Mouse (Mus musculus): ENCODE results near the gene Sat2. TPM values are rescaled to one million over a fixed set of nuclear protein-coding genes. Genes with fewer than 3 reads are reported as not detected.

Sat2 gene
- polyA plus RNA-seq, 1 experiment from 2014 or later = 24.1 TPM

GRCm38 (mm10) chr11:69665457-69665960, 43.7 kb downstream of the Sat2 start:
- H3K36me3 ChIP-seq = peaks cover 67% of the 10 kb centered on the region
- no peak overlapping the region for H3K4me3 ChIP-seq
- 0 out of 2 replicates have a peak overlapping the region, but pooled peaks have one; percentile 25 for H3K4me2 ChIP-seq (replicated peaks)
- H3K9ac ChIP-seq = no peak overlapping the region
- H3K9me3 ChIP-seq = no peaks in the 10 kb centered on the region
- no peaks in the 10 kb centered on the region for H3K27me3 ChIP-seq
- no peak overlapping the region for H3K27ac ChIP-seq
- ATAC-seq (ENCODE audit: low FRiP score, low read depth) = no peak
- WGBS = 70% methylated on average over 9 of the region's 9 CpGs
- H3K4me1 ChIP-seq = peaks cover 29% of the 10 kb centered on the region

GRCm38 (mm10) chr11:69665961-69666664, 44.3 kb downstream of the Sat2 start, which contains the start of gene Cd68:
Gene Cd68, minus strand, starts transcription at chr11:69666153.
- H3K4me2 ChIP-seq (replicated peaks) = 0 out of 2 replicates have a peak within 1 kb of the TSS, but pooled peaks have one; percentile 25
- H3K9ac ChIP-seq = no peak within 1 kb of the TSS
- H3K27ac ChIP-seq = no peak within 1 kb of the TSS
- H3K27me3 ChIP-seq = no peaks in the 10 kb centered on the region
- peaks cover 32% of the 10 kb centered on the region for H3K4me1 ChIP-seq
- ATAC-seq (ENCODE audit: low FRiP score, low read depth) = no peak
- 24% methylated on average over 7 of the region's 7 CpGs for WGBS
- H3K36me3 ChIP-seq = peaks cover 71% of the 10 kb centered on the region
- no peak within 1 kb of the TSS for H3K4me3 ChIP-seq
- no peaks in the 10 kb centered on the region for H3K9me3 ChIP-seq

DNA sequence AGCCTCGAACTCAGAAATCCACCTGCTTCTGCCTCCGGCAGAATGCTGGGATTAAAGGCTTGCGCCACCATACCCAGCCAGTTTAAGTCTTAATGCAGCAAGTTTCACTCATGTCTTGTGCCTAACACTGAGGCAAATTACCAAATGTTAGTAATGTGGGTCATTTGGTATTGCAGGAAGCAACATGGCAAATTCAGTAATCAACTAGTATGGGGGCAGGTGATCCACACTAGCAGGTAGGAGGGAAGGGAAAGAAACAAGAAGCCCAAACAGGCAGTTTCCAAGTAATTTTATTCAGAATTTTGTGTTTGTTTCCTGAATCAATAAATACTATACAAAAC, 44.8 kb downstream of the Sat2 start:
- H3K36me3 ChIP-seq = peaks cover 71% of the 10 kb centered on the region
- H3K27me3 ChIP-seq = no peaks in the 10 kb centered on the region
- H3K4me3 ChIP-seq = no peak overlapping the region
- WGBS = 84% methylated on average over 3 of the region's 3 CpGs
- H3K4me1 ChIP-seq = peaks cover 27% of the 10 kb centered on the region
- H3K4me2 ChIP-seq (replicated peaks) = no peak overlapping the region
- no peak overlapping the region for H3K9ac ChIP-seq
- no peak overlapping the region for H3K27ac ChIP-seq
- no peaks in the 10 kb centered on the region for H3K9me3 ChIP-seq
- ATAC-seq (ENCODE audit: low FRiP score, low read depth) = no peak

- Histone ChIP-seq H3K9ac (peak overlapping the region; percentile 100), H3K36me3 (peaks cover 75% of the 10 kb centered on the region), H3K4me2 (replicated peaks) (peak overlapping the region; percentile 99), H3K27ac (peak overlapping the region; percentile 97), H3K27me3 (no peaks in the 10 kb centered on the region), H3K4me3 (peak overlapping the region; percentile 100), H3K4me1 (peaks cover 28% of the 10 kb centered on the region), H3K9me3 (no peaks in the 10 kb centered on the region)
- ATAC-seq (ENCODE audit: low FRiP score, low read depth) = peak; percentile 66
- WGBS = under 1% methylated on average over 47 of the region's 61 CpGs
These were observed 49.2 kb downstream of the Sat2 start for GRCm38 (mm10) chr11:69670786-69671725.

DNA sequence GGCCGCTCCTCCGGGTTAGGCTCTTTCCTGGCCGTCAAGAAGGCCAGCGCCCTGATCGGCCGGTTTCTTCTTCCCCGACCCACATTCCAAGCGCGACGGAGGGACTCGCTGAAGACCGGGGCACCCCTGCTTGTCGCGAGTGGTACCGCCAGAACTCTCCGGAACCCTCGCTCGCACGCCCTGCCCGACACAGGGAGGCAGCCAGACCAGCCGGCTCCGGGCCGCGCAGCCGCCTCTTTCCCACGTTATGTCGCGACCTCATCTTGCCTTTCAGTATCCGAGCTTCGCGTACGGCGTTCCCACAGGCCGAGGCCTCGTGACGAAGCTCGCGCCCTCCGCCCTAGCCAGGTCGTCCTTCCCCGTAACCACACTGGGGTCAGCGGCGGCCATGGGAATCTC, 49.9 kb downstream of the Sat2 start:
- H3K36me3 ChIP-seq = peaks cover 75% of the 10 kb centered on the region
- under 1% methylated on average over 43 of the region's 43 CpGs for WGBS

GRCm38 (mm10) chr11:69672211-69672706, 50.4 kb downstream of the Sat2 start, which contains the start of gene Eif4a1:
Gene Eif4a1, minus strand, starts transcription at chr11:69672423.
- H3K4me3 ChIP-seq = peak within 1 kb of the TSS; percentile 100
- H3K4me2 ChIP-seq (replicated peaks) = peak within 1 kb of the TSS; percentile 99
- no peaks in the 10 kb centered on the region for H3K9me3 ChIP-seq
- peaks cover 28% of the 10 kb centered on the region for H3K4me1 ChIP-seq
- peak within 1 kb of the TSS; percentile 100 for H3K9ac ChIP-seq
- ATAC-seq (ENCODE audit: low FRiP score, low read depth) = peak; percentile 98
- H3K36me3 ChIP-seq = peaks cover 75% of the 10 kb centered on the region
- peak within 1 kb of the TSS; percentile 97 for H3K27ac ChIP-seq
- H3K27me3 ChIP-seq = no peaks in the 10 kb centered on the region
- WGBS = under 1% methylated on average over 36 of the region's 36 CpGs

More for the DNA sequence above, 49.9 kb downstream of the Sat2 start:
- H3K4me3 ChIP-seq = peak overlapping the region; percentile 100
- no peaks in the 10 kb centered on the region for H3K27me3 ChIP-seq
- H3K9me3 ChIP-seq = no peaks in the 10 kb centered on the region
- 0 out of 2 replicates have a peak, but pooled peaks have one; percentile 10 for ATAC-seq (ENCODE audit: low FRiP score, low read depth)
- H3K4me2 ChIP-seq (replicated peaks) = peak overlapping the region; percentile 99
- peaks cover 28% of the 10 kb centered on the region for H3K4me1 ChIP-seq
- peak overlapping the region; percentile 97 for H3K27ac ChIP-seq
- H3K9ac ChIP-seq = peak overlapping the region; percentile 100

MicroRNAs within 50 kb of the gene (microRNA counts, 519-probe panel; counts per million panel counts)
- microRNA mmu-miR-1934 = not detected
- microRNA mmu-miR-467f = 2,875 counts per million, percentile 46 among the panel's probes with 10 or more counts

Small RNA genes within 50 kb of the gene (microRNA-seq; reads per million reads assigned to microRNA genes)
- gene Mir1934 (3.0 reads per million, percentile 12 among the genes with 10 or more reads in this experiment), gene Mir467f (not detected)

Other genes starting within 250 kb of the Sat2 start
- 127 and 137 TPM in 2 replicates for gene Naa38, start 226.5 kb upstream of the Sat2 start, polyA plus RNA-seq (2015; fragmentation: Nextera tagmentation; extraction: Ambion mirVana)
- gene Cyb5d1, start 226.4 kb upstream of the Sat2 start, polyA plus RNA-seq (2015; fragmentation: Nextera tagmentation; extraction: Ambion mirVana) = 35.6 and 38.1 TPM in 2 replicates
- gene Tmem88, start 223.8 kb upstream of the Sat2 start, polyA plus RNA-seq (2015; fragmentation: Nextera tagmentation; extraction: Ambion mirVana) = 24.0 and 25.6 TPM in 2 replicates
- 47.3 and 49.3 TPM in 2 replicates for gene Kdm6b, start 208.3 kb upstream of the Sat2 start, polyA plus RNA-seq (2015; fragmentation: Nextera tagmentation; extraction: Ambion mirVana)
- gene Dnah2, start 72.9 kb upstream of the Sat2 start, polyA plus RNA-seq (2015; fragmentation: Nextera tagmentation; extraction: Ambion mirVana) = 2.2 and 2.4 TPM in 2 replicates
- gene Efnb3, start 61.8 kb upstream of the Sat2 start, polyA plus RNA-seq (2015; fragmentation: Nextera tagmentation; extraction: Ambion mirVana) = 45.8 and 47.6 TPM in 2 replicates
- gene Wrap53, start 41.8 kb upstream of the Sat2 start, polyA plus RNA-seq (2015; fragmentation: Nextera tagmentation; extraction: Ambion mirVana) = 28.3 and 31.0 TPM in 2 replicates
- 158 and 161 TPM in 2 replicates for gene Trp53, start 41.7 kb upstream of the Sat2 start, polyA plus RNA-seq (2015; fragmentation: Nextera tagmentation; extraction: Ambion mirVana)
- 5.7 and 6.0 TPM in 2 replicates for gene Atp1b2, start 16.1 kb upstream of the Sat2 start, polyA plus RNA-seq (2015; fragmentation: Nextera tagmentation; extraction: Ambion mirVana)
- 0.22 TPM in 1 of 2 replicates, not detected in the other for gene Shbg, start 4.1 kb upstream of the Sat2 start, polyA plus RNA-seq (2015; fragmentation: Nextera tagmentation; extraction: Ambion mirVana)
- gene Fxr2, start 11.0 kb downstream of the Sat2 start, polyA plus RNA-seq (2015; fragmentation: Nextera tagmentation; extraction: Ambion mirVana) = 37.3 and 38.0 TPM in 2 replicates
- gene Sox15, start 33.3 kb downstream of the Sat2 start, polyA plus RNA-seq (2015; fragmentation: Nextera tagmentation; extraction: Ambion mirVana) = 0.57 and 0.69 TPM in 2 replicates
- 59.3 and 66.8 TPM in 2 replicates for gene Mpdu1, start 40.6 kb downstream of the Sat2 start, polyA plus RNA-seq (2015; fragmentation: Nextera tagmentation; extraction: Ambion mirVana)
- gene Cd68, start 44.1 kb downstream of the Sat2 start, polyA plus RNA-seq (2015; fragmentation: Nextera tagmentation; extraction: Ambion mirVana) = 12.0 and 14.8 TPM in 2 replicates
- 560 and 570 TPM in 2 replicates for gene Eif4a1, start 50.4 kb downstream of the Sat2 start, polyA plus RNA-seq (2015; fragmentation: Nextera tagmentation; extraction: Ambion mirVana)
- 123 and 125 TPM in 2 replicates for gene Senp3, start 60.1 kb downstream of the Sat2 start, polyA plus RNA-seq (2015; fragmentation: Nextera tagmentation; extraction: Ambion mirVana)
- gene Tnfsf13, start 63.8 kb downstream of the Sat2 start, polyA plus RNA-seq (2015; fragmentation: Nextera tagmentation; extraction: Ambion mirVana) = 0.33 TPM in 1 of 2 replicates, not detected in the other
- 5.9 and 8.0 TPM in 2 replicates for gene Tnfsf12, start 73.8 kb downstream of the Sat2 start, polyA plus RNA-seq (2015; fragmentation: Nextera tagmentation; extraction: Ambion mirVana)
- 3.7 and 4.4 TPM in 2 replicates for gene Tnfsfm13, start 74.1 kb downstream of the Sat2 start, polyA plus RNA-seq (2015; fragmentation: Nextera tagmentation; extraction: Ambion mirVana)
- 27.2 and 28.5 TPM in 2 replicates for gene Polr2a, start 136.6 kb downstream of the Sat2 start, polyA plus RNA-seq (2015; fragmentation: Nextera tagmentation; extraction: Ambion mirVana)
- not detected in 2 replicates for gene Slc35g3, start 139.9 kb downstream of the Sat2 start, polyA plus RNA-seq (2015; fragmentation: Nextera tagmentation; extraction: Ambion mirVana)
- 3.2 and 3.4 TPM in 2 replicates for gene Zbtb4, start 143.9 kb downstream of the Sat2 start, polyA plus RNA-seq (2015; fragmentation: Nextera tagmentation; extraction: Ambion mirVana)
- gene Chrnb1, start 173.9 kb downstream of the Sat2 start, polyA plus RNA-seq (2015; fragmentation: Nextera tagmentation; extraction: Ambion mirVana) = 23.6 and 27.7 TPM in 2 replicates
- gene Fgf11, start 179.8 kb downstream of the Sat2 start, polyA plus RNA-seq (2015; fragmentation: Nextera tagmentation; extraction: Ambion mirVana) = 2.8 and 2.9 TPM in 2 replicates
- 2.5 and 2.6 TPM in 2 replicates for gene Tmem102, start 183.6 kb downstream of the Sat2 start, polyA plus RNA-seq (2015; fragmentation: Nextera tagmentation; extraction: Ambion mirVana)
- not detected in 2 replicates for gene Gm39566, start 193.3 kb downstream of the Sat2 start, polyA plus RNA-seq (2015; fragmentation: Nextera tagmentation; extraction: Ambion mirVana)
- gene Spem2, start 196.4 kb downstream of the Sat2 start, polyA plus RNA-seq (2015; fragmentation: Nextera tagmentation; extraction: Ambion mirVana) = not detected in 2 replicates
- 0.18 and 0.24 TPM in 2 replicates for gene Spem1, start 200.2 kb downstream of the Sat2 start, polyA plus RNA-seq (2015; fragmentation: Nextera tagmentation; extraction: Ambion mirVana)
- 11.5 and 11.8 TPM in 2 replicates for gene Nlgn2, start 215.8 kb downstream of the Sat2 start, polyA plus RNA-seq (2015; fragmentation: Nextera tagmentation; extraction: Ambion mirVana)
- gene Tmem256, start 216.5 kb downstream of the Sat2 start, polyA plus RNA-seq (2015; fragmentation: Nextera tagmentation; extraction: Ambion mirVana) = 368 and 376 TPM in 2 replicates
- 135 and 140 TPM in 2 replicates for gene Plscr3, start 224.4 kb downstream of the Sat2 start, polyA plus RNA-seq (2015; fragmentation: Nextera tagmentation; extraction: Ambion mirVana)
- gene Tnk1, start 236.7 kb downstream of the Sat2 start, polyA plus RNA-seq (2015; fragmentation: Nextera tagmentation; extraction: Ambion mirVana) = 1.9 and 2.0 TPM in 2 replicates

Measured in limb, embryonic 13.5 days (tissue).